Mouse (Mus musculus): ENCODE results near the gene Gm28048. TPM values are rescaled to one million over a fixed set of nuclear protein-coding genes. Genes with fewer than 3 reads are reported as not detected.

Gene Gm28048
- total RNA-seq (2021): 1 to 10 TPM; 1.8 to 2.1 TPM
- long read RNA-seq, experiment 1: 0 reads
- long read RNA-seq, experiment 2: 0 reads

DNA sequence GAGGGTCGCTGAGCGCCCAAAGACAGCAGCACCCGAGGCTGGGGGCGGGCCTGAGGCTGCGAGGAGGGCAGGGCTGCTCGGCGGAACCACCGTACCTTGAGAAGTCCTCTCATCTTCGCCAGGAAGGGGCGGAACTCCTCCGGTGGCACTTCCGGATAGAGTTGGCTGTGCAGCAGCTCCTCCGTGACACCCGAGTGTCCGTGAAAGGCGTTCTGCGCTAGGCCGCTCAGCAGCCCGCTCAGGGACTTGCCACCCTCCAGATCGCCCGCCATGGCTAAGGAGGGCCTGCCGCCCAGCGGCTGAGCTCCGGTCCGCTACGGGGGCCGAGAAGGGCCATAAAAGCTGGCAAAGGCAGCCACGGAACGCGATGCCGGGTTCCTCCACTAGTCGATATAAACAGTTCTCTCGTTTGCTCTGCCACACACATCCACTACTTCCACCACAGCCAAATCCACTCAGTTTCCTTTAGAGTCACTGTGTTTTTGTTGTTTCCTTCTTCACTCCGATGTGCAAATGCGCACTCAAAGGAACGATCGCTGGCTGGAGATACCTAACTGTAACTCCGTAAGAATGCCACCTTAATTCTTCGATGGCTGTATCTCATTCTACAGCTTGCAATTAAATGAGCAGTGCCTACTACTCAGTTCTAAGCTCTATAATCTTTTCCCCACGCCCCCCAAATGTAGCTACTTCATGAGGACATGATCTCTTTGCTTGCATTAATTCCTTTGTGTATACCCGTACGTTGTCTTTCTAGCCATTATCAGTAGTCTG is at the start of gene Gm28048, which contains the start of gene Commd1:
TSS of gene Gm28048 (minus strand) at position 107 of the 774 bp plus-strand sequence.
TSS of gene Commd1 (minus strand) at position 399 of the 774 bp plus-strand sequence.
- intact Hi-C loops (cut with DNase I): loop anchor here (10.0 kb wide), 1 partner anchor 513 kb away; the partner anchor contains the start of gene Ahsa2
- peak; percentile 77 for TF ChIP-seq CTCF (IDR thresholded peaks at IDR 0.05)
- H3K4me3 ChIP-seq: peak within 1 kb of the TSS; percentile 96
- DNase-seq: peak; percentile 99
- peak within 1 kb of the TSS; percentile 95 for H3K27ac ChIP-seq

DNA sequence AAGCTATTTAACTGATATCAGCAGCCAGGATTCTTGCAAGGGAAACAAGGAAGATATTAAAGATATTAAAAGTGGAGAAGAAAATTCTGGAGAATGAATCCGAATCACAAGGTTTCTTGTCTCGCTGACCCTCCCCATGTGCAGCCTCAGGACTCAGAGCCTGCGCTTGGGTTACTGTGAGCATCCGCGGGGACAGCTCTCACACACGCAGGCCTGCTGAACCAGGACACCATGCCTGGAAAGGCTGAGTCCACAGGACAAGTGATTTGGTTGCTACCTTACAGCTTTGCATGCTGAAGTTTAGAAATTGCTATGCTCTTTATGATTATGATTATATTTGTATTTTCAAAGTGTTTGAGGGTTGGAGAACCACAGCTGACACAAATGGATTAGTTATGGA is 47.5 kb upstream of the Gm28048 start:
- intact Hi-C loops (cut with DNase I): no loop called here
- DNase-seq: no peak
- Histone ChIP-seq H3K27ac (no peak overlapping the region), H3K4me3 (no peak overlapping the region)
- TF ChIP-seq CTCF (IDR thresholded peaks at IDR 0.05): no peak

DNA sequence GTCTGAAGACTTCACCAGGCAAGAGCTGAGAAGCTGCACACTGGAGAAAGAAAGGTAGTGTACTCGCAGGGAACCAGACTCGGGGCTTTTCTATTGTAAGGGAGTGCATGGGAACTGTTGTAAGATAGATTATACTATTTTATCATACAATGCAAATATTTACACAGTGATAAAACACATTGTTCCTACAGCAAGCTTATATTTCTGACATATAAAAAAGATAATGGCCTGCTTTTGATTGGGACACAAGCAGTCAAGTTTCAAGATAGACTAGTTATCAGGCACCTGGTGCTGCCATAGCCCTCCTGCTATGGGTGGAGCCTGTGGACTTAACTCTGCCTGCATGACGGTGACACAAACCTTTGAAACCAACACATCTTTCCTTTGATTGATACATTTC is 47.1 kb upstream of the Gm28048 start:
- H3K27ac ChIP-seq: no peak overlapping the region
- intact Hi-C loops (cut with DNase I): no loop called here
- TF ChIP-seq CTCF (IDR thresholded peaks at IDR 0.05): no peak
- DNase-seq: no peak
- no peak overlapping the region for H3K4me3 ChIP-seq

DNA sequence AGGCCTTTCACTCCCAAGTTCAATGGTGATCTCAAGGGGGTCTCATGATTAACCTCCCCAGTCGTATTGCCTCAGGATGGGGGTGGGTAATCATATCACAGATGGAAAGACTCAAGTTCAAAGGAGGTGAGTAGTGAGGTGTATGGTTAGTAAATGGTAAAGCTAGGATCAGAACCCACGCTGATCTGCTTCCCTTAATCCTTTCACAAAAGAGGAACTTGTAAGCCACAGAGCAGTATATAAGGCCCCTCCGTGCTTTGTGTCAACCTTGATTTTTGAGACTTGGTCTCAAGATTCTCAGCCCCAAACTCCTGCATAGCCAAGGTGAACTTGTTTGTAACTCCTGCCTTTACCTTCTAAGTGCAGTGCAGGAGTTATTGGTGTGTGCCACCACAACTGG is 42.3 kb upstream of the Gm28048 start:
- no peak for DNase-seq
- no peak for TF ChIP-seq CTCF (IDR thresholded peaks at IDR 0.05)
- intact Hi-C loops (cut with DNase I): no loop called here
- Histone ChIP-seq H3K27ac (no peak overlapping the region), H3K4me3 (no peak overlapping the region)

DNA sequence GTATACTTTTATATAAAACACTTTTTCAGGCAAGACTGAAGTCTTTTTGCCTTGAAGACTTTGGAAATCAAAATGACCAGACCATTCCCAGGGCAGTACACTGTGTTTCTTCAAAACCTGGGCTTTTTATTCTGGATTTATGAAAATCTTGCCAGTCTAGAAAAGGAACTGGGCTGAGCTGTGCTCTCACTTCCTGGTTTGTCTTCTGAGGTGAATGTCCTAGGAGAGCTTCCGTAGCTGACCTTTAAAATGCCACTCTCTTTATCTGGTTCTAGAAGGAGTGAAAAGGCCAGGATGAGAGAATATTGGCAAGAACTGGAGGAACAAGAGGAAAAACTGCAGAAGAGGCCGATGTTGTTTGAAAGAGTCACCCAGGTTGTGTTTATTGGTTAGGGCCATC is 41.3 kb upstream of the Gm28048 start:
- no peak for TF ChIP-seq CTCF (IDR thresholded peaks at IDR 0.05)
- no peak overlapping the region for H3K4me3 ChIP-seq
- no peak for DNase-seq
- intact Hi-C loops (cut with DNase I): no loop called here
- H3K27ac ChIP-seq: no peak overlapping the region

DNA sequence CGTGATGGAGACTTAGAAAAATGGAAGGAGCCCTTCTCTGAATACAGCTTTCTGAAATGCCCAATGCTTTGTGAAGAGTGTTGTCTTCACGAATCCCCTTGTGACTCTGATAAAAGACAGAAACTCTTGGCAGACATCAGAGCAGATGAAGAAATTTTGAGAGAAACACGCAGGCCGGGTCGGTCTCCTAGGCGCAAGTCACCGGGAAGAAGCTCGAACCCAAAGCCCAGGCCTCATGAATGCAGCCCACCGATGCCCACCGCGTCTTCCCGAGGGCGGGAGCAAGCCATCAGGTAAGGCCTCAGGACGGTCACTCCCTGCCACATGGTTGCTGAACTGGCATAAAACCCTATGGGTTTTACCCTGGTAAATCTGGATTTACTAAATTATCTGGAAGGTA is 39.0 kb upstream of the Gm28048 start:
- TF ChIP-seq CTCF (IDR thresholded peaks at IDR 0.05): no peak
- Histone ChIP-seq H3K27ac (peak overlapping the region; percentile 64; the same call in 1 of the 2 replicates), H3K4me3 (peak overlapping the region; percentile 43)
- intact Hi-C loops (cut with DNase I): no loop called here
- DNase-seq: no peak

DNA sequence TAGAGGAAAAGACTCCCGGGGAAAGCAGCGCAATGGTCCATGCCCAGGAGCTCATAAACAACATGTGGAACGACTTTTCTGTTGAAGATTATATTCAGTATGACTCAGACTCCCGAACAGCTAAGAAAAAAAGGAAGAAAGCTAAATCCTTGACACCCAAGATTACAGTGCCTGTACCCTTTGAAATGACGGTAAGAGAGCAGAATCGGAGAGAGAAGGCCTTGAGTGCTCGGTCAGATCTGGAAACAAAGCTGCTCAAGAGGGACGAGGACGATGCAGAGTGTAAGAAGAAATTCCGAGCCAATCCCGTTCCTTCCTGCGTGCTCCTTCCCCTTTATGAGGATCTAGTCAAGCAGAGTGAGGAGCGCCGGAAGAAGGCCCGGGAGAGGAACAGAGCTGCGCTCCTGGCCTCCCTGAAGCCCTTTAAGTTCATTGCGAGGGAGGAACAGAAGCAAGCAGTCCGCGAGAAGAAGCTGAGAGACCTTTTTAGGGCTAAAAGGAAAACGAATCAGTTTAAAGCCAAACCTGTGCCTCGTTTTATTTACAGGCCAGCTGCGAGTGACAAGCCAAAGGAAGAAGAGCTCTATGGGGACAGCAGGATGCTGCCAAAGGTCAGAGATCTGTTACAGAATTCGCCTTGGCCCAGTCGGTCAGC is 38.4 kb upstream of the Gm28048 start:
- intact Hi-C loops (cut with DNase I): no loop called here
- TF ChIP-seq CTCF (IDR thresholded peaks at IDR 0.05): no peak
- H3K4me3 ChIP-seq: peak overlapping the region; percentile 43
- DNase-seq: peak; percentile 26
- H3K27ac ChIP-seq: peak overlapping the region; percentile 64

DNA sequence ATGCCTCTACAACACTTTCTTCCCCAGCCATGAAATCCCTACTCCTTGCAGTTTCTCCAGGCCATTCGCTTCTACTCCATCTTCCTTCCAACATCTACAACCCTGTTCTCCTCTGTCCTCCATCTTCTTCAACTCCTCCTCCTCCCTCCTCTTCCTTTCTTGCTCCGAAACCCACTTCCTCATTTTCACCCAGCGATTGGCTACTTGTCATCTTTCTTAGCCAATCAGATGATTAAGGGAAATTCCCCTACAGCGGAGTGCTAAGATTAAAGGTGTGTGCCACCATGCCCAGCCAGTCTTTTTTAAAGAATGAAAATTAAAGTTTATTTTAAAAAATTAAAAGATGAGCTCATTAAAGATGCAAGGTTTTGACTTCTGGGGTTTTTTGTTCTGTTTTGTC is 36.1 kb upstream of the Gm28048 start:
- Histone ChIP-seq H3K27ac (no peak overlapping the region), H3K4me3 (no peak overlapping the region)
- no peak for TF ChIP-seq CTCF (IDR thresholded peaks at IDR 0.05)
- intact Hi-C loops (cut with DNase I): no loop called here
- DNase-seq: no peak

DNA sequence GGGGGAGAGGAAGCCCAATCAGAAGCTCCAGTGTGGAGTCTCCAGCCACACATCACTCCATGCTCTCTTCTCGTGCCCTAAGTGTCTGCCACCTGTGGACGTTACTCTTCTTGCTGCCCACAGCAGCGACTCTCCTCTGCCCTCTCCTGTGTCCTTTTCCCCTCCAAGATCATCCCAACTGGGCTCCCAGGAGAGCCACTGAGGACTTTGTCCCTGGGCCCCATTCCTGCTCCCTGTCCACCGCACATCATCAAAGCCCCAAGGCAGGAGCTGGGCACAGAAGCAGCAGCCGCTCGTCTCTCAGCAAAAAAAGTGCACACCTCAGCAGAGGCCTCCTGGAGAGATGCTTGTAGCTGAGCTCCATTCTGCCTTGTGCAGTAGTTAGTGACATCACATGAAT is 33.1 kb upstream of the Gm28048 start:
- no peak for DNase-seq
- no peak overlapping the region for H3K27ac ChIP-seq
- TF ChIP-seq CTCF (IDR thresholded peaks at IDR 0.05): no peak
- intact Hi-C loops (cut with DNase I): no loop called here
- no peak overlapping the region for H3K4me3 ChIP-seq

DNA sequence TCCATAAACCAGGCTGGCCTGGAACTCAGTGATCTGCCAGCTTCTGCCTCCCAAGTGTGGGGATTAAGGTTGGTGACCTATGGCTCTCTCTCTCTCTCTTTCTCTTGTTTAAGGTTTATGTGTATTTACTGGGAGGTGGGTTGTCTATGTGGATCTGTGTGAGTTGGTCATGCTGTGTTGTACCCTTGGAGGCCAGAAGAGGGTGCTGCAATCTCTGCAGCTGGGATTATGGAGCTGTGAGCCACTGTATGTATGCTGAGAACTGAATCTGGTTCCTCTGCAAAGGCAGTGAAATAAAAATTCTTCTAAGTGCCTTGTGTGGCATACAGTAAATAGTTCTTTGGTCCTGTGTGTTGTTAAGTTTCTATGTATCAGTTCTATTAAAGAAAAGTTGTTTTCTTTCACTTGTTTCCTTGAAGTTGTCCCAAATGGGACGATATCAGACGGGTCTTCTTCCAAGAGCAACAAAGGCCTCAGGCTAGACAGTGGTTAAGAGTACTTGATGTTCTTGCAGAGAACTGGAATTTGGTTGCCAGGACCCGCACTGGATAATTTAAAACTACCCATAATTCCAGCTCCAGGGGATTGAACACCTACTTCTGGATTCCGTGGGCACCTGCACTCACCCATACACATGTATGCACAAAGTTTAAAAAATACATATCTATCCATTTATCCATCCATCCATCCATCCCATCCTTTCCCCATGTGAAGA is 31.8 kb upstream of the Gm28048 start:
- DNase-seq: no peak
- H3K27ac ChIP-seq: no peak overlapping the region
- no peak overlapping the region for H3K4me3 ChIP-seq
- intact Hi-C loops (cut with DNase I): no loop called here
- peak; percentile 32; the same call in 1 of the 2 replicates for TF ChIP-seq CTCF (IDR thresholded peaks at IDR 0.05)

DNA sequence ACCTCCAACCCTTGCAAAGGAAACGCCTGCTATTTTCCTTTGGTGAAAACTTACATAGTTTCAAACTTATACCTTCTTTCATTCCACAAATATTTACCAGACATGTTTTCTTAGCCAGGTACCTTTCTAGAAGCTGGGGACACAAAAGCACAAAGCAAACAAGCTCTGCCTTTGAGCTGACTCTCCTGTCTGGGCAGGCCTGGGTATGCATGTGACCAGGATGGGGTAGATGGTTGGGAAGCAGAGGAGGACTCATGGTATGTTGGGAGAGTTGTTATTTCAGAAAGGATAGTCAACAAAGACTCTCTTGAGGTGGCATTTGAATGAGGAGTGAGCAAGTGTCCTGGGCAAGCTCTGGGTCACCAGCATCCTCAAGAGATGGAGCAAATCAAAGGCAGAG is 31.2 kb upstream of the Gm28048 start:
- intact Hi-C loops (cut with DNase I): no loop called here
- TF ChIP-seq CTCF (IDR thresholded peaks at IDR 0.05): no peak
- H3K4me3 ChIP-seq: no peak overlapping the region
- no peak for DNase-seq
- no peak overlapping the region for H3K27ac ChIP-seq

DNA sequence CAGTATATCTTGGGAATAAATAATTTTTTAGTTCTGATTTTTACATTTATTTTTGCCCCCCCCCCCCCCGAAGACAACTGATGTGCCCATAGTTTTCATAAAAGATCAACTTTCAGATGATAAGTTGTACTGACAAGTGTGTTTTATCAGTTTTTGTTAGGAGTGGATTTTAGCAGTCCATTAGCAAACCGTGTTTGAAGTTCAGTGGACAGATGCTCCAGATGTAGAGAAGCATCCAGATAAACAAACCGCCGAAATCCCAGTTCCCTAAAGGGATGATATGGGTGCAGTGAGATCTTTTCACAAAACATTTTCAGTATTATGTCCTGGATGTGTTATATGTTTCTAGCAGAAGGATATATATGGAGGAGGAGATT is 26.9 kb upstream of the Gm28048 start:
- intact Hi-C loops (cut with DNase I): loop anchor here (5.0 kb wide), 4 partner anchors 58 to 263 kb away; partner anchors contain the start of gene Xpo1
- H3K4me3 ChIP-seq: peak overlapping the region; percentile 93
- H3K27ac ChIP-seq: peak overlapping the region; percentile 93
- no peak for DNase-seq
- no peak for TF ChIP-seq CTCF (IDR thresholded peaks at IDR 0.05)
